Mouse (Mus musculus) forebrain, postnatal 0 days (tissue): ENCODE measurements around the gene Dnm3. TPM values are rescaled to one million over a fixed set of nuclear protein-coding genes. Genes with fewer than 3 reads are reported as not detected.

Experiments
- ATAC-seq: fragments of 200-750 bp; cut with Nextera tagmentation; 2 replicates; pipeline ENCODE4 v1.8.0; 2017; ENCODE audit warnings: mild to moderate bottlenecking, moderate library complexity
- DNase-seq: peaks from one replicate; pipeline ENCODE4 v3.0.0-alpha.2; 2015
- H3K27ac ChIP-seq: fragments of 300-500 bp; sonication (generic); 2 replicates; pipeline ENCODE4 v1.5.1; 2014; ENCODE audit warnings: low read depth, mild to moderate bottlenecking, antibody characterized with exemption, low read length, moderate library complexity, mixed read lengths
- H3K27me3 ChIP-seq: fragments of 300-500 bp; sonication (generic); 2 replicates; pipeline ENCODE4 v1.6.1; 2014; ENCODE audit warnings: mild to moderate bottlenecking, low read length, mixed read lengths; ENCODE audit not compliant: insufficient read depth
- H3K36me3 ChIP-seq: fragments of 300-500 bp; sonication (generic); 2 replicates; pipeline ENCODE4 v1.6.1; 2014; ENCODE audit warnings: mild to moderate bottlenecking, moderate library complexity; ENCODE audit not compliant: insufficient read depth
- H3K4me1 ChIP-seq: fragments of 300-500 bp; sonication (generic); 2 replicates; pipeline ENCODE4 v1.6.1; 2014; ENCODE audit warnings: antibody characterized with exemption; ENCODE audit not compliant: insufficient read depth
- H3K4me2 ChIP-seq: fragments of 300-500 bp; sonication (generic); 2 replicates; pipeline ENCODE4 v1.6.1; 2014; ENCODE audit warnings: low read depth, mild to moderate bottlenecking, moderate library complexity
- H3K4me3 ChIP-seq: fragments of 300-500 bp; sonication (generic); 2 replicates; pipeline ENCODE4 v1.5.1; 2014; ENCODE audit warnings: low read depth, low read length, mixed read lengths
- H3K9ac ChIP-seq: fragments of 300-500 bp; sonication (generic); 2 replicates; pipeline ENCODE4 v1.6.1; 2014; ENCODE audit warnings: mild to moderate bottlenecking
- H3K9me3 ChIP-seq: fragments of 300-500 bp; sonication (generic); 2 replicates; pipeline ENCODE4 v1.6.1; 2016; ENCODE audit warnings: low read length
- CTCF ChIP-seq: sonication (generic); IDR thresholded peaks from 2 replicates; pipeline ENCODE4 v1.5.1; 2016; ENCODE audit warnings: antibody characterized with exemption, control low read depth, low read depth
- WGBS: fragments of 180-500 bp; shearing (Covaris S2); extraction: QIAGEN DNeasy Blood & Tissue Kit; methylation state at CpG from one replicate; pipeline ENCODE4 v1.1.7; 2014; 5-methylcytosine and 5-hydroxymethylcytosine counted together
- polyA plus RNA-seq: library from polyadenylated mRNA; unstranded; fragments of >200 nt; fragmentation: Nextera tagmentation; extraction: Ambion mirVana; gene quantifications from 2 replicates; pipeline ENCODE4 v1.2.1, GENCODE M21; 2015
- total RNA-seq: library from RNA; depleted of rRNA; stranded (reverse); fragments of >200 nt; gene quantifications from 2 replicates; pipeline ENCODE4 v1.2.3, GENCODE M21; 2014

Gene Dnm3
- total and polyA plus RNA-seq, 2 experiments from 2014 or later: 45.3 to 74.4 TPM

DNA sequence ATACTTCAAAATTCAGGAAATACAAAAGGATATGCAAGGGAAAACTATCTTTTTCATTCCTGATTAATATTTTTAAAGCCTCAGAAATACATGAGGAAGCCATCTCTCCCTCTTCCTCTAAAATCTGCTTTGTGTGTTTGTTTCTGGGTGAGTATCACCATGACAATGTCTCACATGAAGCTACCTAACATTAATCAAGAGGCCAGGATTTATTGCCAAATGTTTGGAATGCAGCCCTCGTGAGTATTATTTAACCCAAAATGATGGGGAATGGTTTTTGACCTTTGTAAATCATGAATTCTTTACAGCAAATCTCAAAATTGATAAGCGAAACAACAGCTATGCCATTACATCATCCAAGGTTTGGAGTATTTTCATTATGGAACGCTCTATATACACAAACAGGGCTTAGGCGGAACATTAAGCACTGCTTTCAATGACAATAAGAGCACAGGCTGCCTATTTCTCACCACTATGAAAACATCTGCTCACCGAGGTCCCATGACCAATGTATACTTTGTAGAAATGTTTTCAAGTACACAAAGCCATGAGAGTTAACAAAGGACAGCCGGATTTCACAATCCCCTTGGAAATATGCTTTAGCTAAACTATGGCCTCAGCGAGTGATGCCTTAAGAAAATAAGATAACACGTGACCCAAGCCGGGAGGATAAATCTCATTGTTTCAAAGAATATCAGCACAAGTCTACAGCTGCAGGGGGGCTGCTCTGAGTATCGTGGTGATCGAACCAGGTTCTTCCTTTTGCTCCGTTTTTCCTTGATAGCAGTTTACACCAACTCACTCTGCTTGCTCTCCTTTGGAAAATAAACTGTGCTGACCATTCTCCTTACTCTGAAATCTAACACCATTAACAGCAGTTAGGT, 275.1 kb downstream of the Dnm3 start:
- H3K9me3 ChIP-seq: no peaks in the 10 kb centered on the region

DNA sequence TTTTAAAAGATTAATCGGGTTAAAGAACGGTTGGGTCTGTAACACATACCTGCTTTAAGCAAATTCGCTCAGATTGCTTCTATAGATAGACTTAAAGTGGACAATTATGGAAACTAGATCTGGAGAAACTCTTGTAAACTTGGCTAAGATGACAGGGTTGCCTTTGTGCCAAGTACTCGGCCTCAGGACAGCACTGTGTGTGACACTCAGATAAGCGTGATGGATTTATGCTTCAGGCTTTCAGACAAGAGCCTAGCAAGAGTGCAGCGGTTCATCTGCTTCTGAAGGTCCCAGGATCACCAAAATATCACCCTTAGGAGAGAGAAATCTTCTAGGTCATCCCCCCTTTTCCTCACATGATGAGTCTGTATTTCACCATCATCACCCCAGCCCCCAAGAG, 277.4 kb downstream of the Dnm3 start:
- no peak overlapping the region for H3K4me2 ChIP-seq
- H3K27me3 ChIP-seq: no peaks in the 10 kb centered on the region
- H3K9ac ChIP-seq: no peak overlapping the region
- no peaks in the 10 kb centered on the region for H3K36me3 ChIP-seq
- no peak for TF ChIP-seq CTCF
- H3K27ac ChIP-seq: no peak overlapping the region
- H3K4me1 ChIP-seq: no peaks in the 10 kb centered on the region
- H3K9me3 ChIP-seq: no peaks in the 10 kb centered on the region
- ATAC-seq (no peak), DNase-seq (no peak)
- no peak overlapping the region for H3K4me3 ChIP-seq
- WGBS: 91% methylated on average over 6 of the region's 6 CpGs

More for the DNA sequence above, 275.1 kb downstream of the Dnm3 start:
- Histone ChIP-seq H3K4me3 (no peak overlapping the region), H3K4me2 (no peak overlapping the region), H3K27me3 (no peaks in the 10 kb centered on the region), H3K4me1 (no peaks in the 10 kb centered on the region), H3K36me3 (no peaks in the 10 kb centered on the region), H3K27ac (no peak overlapping the region), H3K9ac (no peak overlapping the region)
- ATAC-seq (no peak), DNase-seq (no peak)
- TF ChIP-seq CTCF: no peak
- WGBS: 68% methylated on average over 12 of the region's 12 CpGs

DNA sequence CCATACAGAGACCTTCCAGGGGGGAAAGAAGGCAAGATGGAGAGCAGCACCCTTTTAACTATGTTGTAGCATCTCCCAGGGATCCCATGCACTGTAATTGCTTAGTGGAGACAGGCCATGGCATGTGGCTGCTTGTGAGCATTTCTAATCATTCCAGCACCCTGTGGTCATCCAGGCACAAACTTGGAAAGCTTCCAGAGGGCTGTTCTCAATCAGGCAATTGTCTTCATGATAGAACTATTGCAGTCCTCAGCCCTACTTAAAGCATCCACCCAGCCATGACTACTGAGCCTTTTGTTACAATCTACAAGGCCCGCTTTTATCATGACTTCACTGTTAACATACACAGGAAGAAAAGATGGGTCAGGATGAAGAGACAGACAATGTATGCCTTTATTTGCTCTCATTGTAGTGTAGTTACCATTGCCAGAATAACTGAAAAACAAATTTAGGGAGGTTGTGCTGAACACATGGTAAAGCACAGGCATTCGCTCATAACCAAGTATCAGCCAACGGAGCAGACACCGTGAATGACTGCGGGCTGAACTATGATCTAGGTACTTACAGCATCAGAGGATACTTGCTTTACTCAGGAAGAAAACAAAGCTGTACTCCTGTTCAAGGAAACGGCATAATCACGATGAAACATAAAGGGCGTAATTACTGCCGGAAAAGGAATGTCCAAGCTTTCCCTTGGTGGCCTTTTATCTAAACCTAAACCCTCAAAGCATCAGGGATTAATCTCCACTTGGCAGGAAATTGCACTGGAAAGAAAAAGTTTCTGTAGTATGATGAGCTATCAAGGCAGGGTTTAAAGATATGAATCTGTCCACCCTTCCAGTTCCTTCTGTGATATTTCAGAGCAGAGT, 280.8 kb downstream of the Dnm3 start:
- no peaks in the 10 kb centered on the region for H3K9me3 ChIP-seq
- TF ChIP-seq CTCF: no peak
- WGBS: 34% methylated on average over 9 of the region's 9 CpGs
- H3K9ac ChIP-seq: no peak overlapping the region
- no peak overlapping the region for H3K27ac ChIP-seq
- H3K36me3 ChIP-seq: no peaks in the 10 kb centered on the region
- peak; percentile 30 for DNase-seq
- H3K27me3 ChIP-seq: no peaks in the 10 kb centered on the region
- H3K4me1 ChIP-seq: no peaks in the 10 kb centered on the region
- ATAC-seq: peak; percentile 47
- H3K4me3 ChIP-seq: no peak overlapping the region
- H3K4me2 ChIP-seq: no peak overlapping the region

DNA sequence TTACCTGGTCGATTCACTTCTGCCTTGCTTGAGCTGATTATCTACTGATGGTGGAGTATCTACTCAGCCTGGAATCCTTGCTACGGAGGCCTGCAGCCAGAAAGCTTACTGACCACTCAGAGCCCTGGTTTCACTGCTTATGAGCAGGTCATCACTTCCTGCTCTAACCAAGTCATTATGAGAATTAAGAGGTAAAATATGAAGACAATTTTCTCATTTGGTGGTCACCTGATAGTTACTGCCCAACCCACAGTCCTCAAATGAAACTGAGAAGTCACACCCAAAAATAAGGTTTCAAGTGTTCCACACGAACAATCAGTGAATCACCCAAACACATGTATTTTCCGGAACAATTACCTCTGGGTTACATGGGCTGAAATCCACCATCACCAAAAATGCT, 289.1 kb downstream of the Dnm3 start:
- 93% methylated on average over 4 of the region's 4 CpGs for WGBS

DNA sequence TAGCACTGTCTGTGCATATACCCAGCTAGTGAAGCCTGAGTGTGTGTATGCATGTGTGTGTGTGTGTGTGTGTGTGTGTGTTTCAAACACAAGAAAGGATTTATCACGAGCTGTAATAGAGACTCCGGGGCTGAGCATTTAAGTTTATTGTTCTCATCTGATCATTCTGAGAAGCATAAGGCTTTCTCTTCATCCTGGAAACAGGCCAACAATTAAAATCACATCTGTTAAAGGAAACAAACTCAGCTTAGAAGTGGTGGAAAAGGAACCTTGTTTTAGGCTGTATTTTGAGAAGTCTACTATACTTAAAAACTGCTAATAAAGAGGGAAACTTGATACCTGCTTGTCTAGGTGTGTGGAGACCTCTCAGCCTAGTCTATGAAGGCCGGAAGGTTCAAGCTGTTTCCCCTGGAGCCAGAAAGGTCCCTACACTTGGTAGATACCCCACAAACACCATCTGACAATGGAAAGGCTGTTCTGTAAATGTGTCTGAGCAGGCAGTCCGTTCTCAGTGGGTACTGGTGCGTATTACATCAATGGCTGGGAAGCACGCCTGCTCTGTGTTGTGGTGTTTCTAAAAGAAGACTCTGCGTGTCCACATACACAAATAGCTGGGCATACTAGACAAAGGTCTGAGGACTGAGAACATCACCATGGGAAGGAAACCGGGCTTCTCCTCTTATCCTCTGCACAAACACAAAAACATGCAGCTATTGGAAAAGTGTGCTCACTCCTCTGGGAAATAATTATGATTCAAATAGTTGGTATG, 290.3 kb downstream of the Dnm3 start:
- DNase-seq (peak; percentile 54), ATAC-seq (peak; percentile 77)
- TF ChIP-seq CTCF: no peak
- no peaks in the 10 kb centered on the region for H3K9me3 ChIP-seq
- H3K9ac ChIP-seq: no peak overlapping the region
- H3K4me1 ChIP-seq: no peaks in the 10 kb centered on the region
- no peak overlapping the region for H3K4me2 ChIP-seq
- 33% methylated on average over 8 of the region's 8 CpGs for WGBS
- no peaks in the 10 kb centered on the region for H3K36me3 ChIP-seq
- H3K27ac ChIP-seq: 0 out of 2 replicates have a peak overlapping the region, but pooled peaks have one; percentile 16
- no peak overlapping the region for H3K4me3 ChIP-seq
- no peaks in the 10 kb centered on the region for H3K27me3 ChIP-seq

More for the DNA sequence above, 289.1 kb downstream of the Dnm3 start:
- Histone ChIP-seq H3K4me2 (no peak overlapping the region), H3K4me3 (no peak overlapping the region), H3K36me3 (no peaks in the 10 kb centered on the region), H3K9ac (no peak overlapping the region), H3K9me3 (no peaks in the 10 kb centered on the region), H3K27ac (no peak overlapping the region), H3K27me3 (no peaks in the 10 kb centered on the region), H3K4me1 (no peaks in the 10 kb centered on the region)
- no peak for ATAC-seq
- no peak for TF ChIP-seq CTCF
- no peak for DNase-seq

DNA sequence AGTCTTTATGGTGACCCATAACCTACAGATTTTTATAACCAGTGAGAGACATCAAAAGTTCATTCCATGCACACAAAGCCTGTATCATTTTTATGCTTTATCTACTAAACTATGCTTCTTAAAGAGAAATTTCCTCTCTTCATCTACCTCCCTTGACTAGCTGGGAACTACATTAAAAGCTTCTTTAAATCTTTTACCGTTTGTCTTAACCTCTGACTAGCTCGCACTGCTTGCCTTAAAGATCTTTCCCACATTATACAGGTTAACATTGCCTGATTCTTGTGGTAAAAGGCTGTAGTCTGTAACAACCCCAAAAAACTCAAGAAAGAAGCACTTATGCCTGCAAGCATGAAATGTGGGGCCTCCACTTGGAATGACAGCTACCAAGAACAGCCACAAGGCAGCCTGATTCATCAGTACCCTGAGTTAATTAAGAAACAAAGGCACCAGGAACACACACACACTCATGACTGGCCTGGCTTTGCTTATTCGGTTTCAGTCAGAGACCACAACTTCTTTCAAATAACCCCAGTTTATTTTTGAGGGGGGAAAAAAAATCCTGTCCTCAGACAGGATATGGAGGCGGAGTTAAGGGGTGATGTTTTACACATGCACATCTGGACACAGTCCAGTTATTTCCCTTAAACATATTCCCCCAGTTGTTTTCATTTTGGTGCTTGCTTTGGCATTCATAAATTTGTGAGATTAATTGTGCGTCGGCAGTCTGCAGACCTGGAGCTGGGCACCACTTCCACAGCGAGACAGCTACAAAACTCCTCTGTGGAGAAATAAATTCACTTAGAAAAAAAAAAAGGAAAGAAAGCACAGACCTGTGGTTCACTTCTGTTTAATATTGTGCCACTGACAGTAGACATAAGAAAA, 291.1 kb downstream of the Dnm3 start:
- Histone ChIP-seq H3K27ac (0 out of 2 replicates have a peak overlapping the region, but pooled peaks have one; percentile 16), H3K36me3 (no peaks in the 10 kb centered on the region), H3K4me3 (no peak overlapping the region), H3K9me3 (no peaks in the 10 kb centered on the region), H3K27me3 (no peaks in the 10 kb centered on the region), H3K9ac (no peak overlapping the region), H3K4me2 (no peak overlapping the region), H3K4me1 (no peaks in the 10 kb centered on the region)
- ATAC-seq (no peak), DNase-seq (no peak)
- no peak for TF ChIP-seq CTCF
- 44% methylated on average over 7 of the region's 7 CpGs for WGBS
